Mouse (Mus musculus) activated CD4-positive, CD25-positive, alpha-beta regulatory T cell, adult 9 weeks (primary cell): ENCODE results near the gene Kynu. TPM values are rescaled to one million over a fixed set of nuclear protein-coding genes. Genes with fewer than 3 reads are reported as not detected.

Experiments used
- polyA plus RNA-seq: library from polyadenylated mRNA; unstranded; fragments of 100-300 nt; shearing (Covaris generic); gene quantifications from one replicate; pipeline ENCODE4 v1.2.1, GENCODE M21; 2017

Gene Kynu
- 0.65 TPM for polyA plus RNA-seq

GRCm38 (mm10) chr2:43555062-43555888 is at the start of gene Kynu:
Gene Kynu, plus strand, starts transcription at chr2:43555329.

Other genes starting within 250 kb of the Kynu start
- 364 TPM for gene Arhgap15, start 193.5 kb downstream of the Kynu start, polyA plus RNA-seq